Mouse (Mus musculus): ENCODE results near the gene Lrrc4. TPM values are rescaled to one million over a fixed set of nuclear protein-coding genes. Genes with fewer than 3 reads are reported as not detected.
A peak's percentile ranks its signal among the peaks of the same experiment; 100 is the strongest.

The Lrrc4 gene
- polyA plus RNA-seq, 1 experiment from 2014 or later = 0.16 TPM

DNA sequence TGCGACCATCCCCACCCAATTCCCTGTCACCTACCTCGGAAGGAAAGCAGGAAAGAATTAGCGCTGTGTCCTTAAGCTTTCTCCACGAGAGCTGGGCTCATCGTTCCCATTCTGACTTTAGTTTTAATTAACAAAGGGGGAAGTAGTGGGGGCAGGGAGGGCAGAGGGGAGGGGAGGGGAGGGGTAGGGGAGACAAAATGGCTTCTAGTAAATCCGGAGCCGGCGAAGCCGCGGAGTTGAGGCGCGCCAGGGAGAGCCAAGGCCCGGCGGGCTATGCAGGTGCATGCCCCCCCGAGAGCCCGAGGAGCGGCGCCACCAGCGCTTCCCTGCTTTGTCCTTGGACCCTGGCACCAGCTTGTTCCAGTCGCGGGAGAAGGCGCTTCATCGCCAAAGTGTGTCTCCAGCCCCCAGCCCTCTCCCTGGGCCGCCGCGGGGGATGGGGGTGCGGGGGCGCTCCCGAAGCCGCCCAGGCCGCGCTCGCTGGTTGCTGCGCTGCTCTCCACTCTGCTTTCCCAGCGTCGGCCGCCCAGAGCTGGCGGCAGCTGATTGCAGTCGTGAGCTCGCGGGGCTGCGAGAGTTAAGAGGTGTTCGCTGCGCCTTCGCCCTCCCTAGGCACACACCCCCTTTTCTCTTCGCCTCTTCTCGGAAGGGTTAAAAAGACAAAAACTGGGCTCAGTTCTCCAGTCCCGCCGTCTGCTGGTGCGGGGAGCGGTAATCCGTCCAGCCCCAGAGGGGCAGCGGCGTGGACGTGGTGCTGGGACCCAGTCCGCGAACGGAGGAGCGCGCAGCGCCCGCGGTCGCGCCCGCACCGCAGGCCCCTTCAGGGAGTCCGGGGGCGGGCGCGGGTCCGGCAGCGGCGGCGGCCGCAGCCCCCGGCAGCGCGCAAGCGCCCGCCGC is 555 bp upstream of the Lrrc4 start:
- peak overlapping the region; percentile 72 for H3K27ac ChIP-seq
- H3K4me1 ChIP-seq = peaks cover 30% of the 10 kb centered on the region
- no peaks in the 10 kb centered on the region for H3K9me3 ChIP-seq (replicated peaks)
- peaks cover 9% of the 10 kb centered on the region for H3K36me3 ChIP-seq
- H3K27me3 ChIP-seq (ENCODE audit: low read depth, poor library complexity, severe bottlenecking) = peaks cover 70% of the 10 kb centered on the region
- H3K4me3 ChIP-seq = peak overlapping the region; percentile 72
- DNase-seq (ENCODE audit: low spot score) = peak; percentile 69
- under 1% methylated on average over 82 of the region's 82 CpGs for WGBS

DNA sequence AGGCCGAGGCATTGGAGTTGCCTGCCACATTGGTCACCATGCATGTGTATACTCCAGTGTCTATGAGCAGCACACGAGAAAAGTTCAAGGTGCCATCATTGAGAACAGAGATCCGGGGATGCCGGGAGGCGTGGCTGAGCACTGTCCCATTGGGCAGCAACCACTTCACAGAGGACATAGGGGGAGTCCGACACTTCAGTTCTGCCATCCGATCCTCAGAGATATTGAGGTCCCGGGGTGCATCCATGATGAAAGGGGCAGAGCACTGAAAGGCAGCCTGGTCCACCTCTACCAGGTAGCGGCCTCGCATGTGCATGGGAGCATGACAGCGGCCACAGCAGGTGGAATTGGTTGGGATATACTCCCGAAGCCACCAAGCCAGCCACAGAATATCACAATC is 1.2 kb downstream of the Lrrc4 start:
- peaks cover 30% of the 10 kb centered on the region for H3K4me1 ChIP-seq
- no peaks in the 10 kb centered on the region for H3K9me3 ChIP-seq (replicated peaks)
- no peak overlapping the region for H3K4me3 ChIP-seq
- peaks cover 64% of the 10 kb centered on the region for H3K27me3 ChIP-seq (ENCODE audit: low read depth, poor library complexity, severe bottlenecking)
- no peak for DNase-seq (ENCODE audit: low spot score)
- 94% methylated on average over 12 of the region's 12 CpGs for WGBS
- peaks cover 9% of the 10 kb centered on the region for H3K36me3 ChIP-seq
- no peak overlapping the region for H3K27ac ChIP-seq

DNA sequence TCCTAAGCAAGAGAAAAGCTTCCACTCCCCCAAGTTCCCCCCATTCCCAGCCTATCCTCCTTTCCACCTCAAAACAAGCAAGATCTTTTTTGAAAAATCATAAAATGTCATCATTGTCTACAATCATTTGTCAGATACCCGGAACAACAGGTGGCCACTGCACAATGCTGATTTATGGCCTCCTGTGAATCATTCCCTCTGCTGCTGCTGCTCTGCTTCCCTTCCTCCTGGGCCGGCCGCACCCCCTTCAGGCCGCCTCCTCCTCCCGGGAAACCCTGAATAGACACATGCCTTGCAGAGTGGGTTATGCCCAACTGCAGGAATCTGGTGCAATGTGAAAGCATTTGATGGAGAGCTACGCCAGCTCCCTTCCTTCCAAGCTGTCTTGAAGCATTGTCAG is 3.0 kb downstream of the Lrrc4 start:
- Histone ChIP-seq H3K36me3 (peaks cover 9% of the 10 kb centered on the region), H3K9me3 (replicated peaks) (no peaks in the 10 kb centered on the region), H3K4me3 (no peak overlapping the region), H3K27ac (no peak overlapping the region), H3K27me3 (ENCODE audit: low read depth, poor library complexity, severe bottlenecking) (peaks cover 48% of the 10 kb centered on the region), H3K4me1 (peaks cover 25% of the 10 kb centered on the region)
- no peak for DNase-seq (ENCODE audit: low spot score)
- WGBS = 44% methylated on average over 6 of the region's 6 CpGs

DNA sequence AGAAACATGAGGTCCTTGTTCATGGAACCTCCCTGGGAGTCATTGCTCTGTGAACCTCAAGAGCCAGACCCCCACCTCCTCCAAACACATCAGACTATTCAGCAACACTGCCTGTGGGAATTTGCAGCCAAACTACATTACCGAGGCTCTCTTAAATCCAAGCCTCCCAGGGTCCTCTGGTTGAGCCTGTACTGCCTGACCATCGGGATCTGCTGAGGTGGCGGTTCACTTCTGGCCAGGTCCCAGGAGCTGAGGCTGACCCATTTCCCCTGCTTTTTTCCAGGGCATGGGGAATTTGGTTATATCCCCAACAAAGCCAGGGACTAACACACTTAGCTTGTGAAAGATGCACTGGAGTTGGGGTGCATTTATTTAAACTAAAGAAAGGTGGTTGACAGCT is 4.0 kb downstream of the Lrrc4 start:
- Histone ChIP-seq H3K4me1 (peaks cover 15% of the 10 kb centered on the region), H3K4me3 (no peak overlapping the region), H3K36me3 (peaks cover 9% of the 10 kb centered on the region), H3K9me3 (replicated peaks) (no peaks in the 10 kb centered on the region), H3K27me3 (ENCODE audit: low read depth, poor library complexity, severe bottlenecking) (peaks cover 38% of the 10 kb centered on the region), H3K27ac (no peak overlapping the region)
- whole genome bisulfite sequencing = 51% methylated on average over 3 of the region's 3 CpGs
- DNase-seq (ENCODE audit: low spot score) = no peak

DNA sequence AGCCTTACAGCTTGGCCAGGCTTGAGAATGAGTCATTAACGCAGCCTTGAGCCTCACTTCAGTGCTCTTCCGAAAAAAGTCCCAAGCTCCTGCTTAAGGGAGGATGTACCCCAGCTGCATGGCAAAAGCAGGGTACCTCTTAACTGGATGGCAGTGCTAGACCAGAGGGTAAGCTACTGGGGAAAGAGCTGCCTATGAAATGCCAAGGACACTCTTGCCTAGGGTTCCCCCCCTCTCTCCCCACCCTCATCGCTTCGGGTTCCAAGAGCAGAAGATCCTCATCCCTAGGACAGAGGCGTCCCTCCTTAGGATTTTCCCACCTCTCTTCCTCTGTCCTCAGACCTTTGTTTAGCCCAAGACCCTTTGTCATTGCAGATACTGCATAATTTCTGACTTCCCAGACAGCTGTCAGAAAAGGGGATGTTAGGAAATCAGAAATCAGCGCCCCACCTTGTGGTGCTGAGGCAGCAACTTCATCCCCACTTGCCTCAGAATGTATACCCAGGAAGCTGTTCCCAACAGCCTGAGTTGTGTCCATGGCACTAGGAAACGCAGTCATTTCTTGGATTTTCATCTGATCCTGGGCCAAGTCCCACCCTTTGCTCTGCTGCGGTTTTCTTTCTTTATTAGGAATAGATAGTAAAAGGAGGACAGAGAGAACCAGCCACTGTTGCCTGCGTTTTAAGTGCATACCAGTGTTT is 4.7 kb downstream of the Lrrc4 start:
- H3K36me3 ChIP-seq = peaks cover 9% of the 10 kb centered on the region
- H3K27ac ChIP-seq = no peak overlapping the region
- no peaks in the 10 kb centered on the region for H3K9me3 ChIP-seq (replicated peaks)
- H3K4me1 ChIP-seq = peaks cover 8% of the 10 kb centered on the region
- H3K4me3 ChIP-seq = no peak overlapping the region
- 76% methylated on average over 9 of the region's 9 CpGs for WGBS
- DNase-seq (ENCODE audit: low spot score) = no peak
- peaks cover 33% of the 10 kb centered on the region for H3K27me3 ChIP-seq (ENCODE audit: low read depth, poor library complexity, severe bottlenecking)

DNA sequence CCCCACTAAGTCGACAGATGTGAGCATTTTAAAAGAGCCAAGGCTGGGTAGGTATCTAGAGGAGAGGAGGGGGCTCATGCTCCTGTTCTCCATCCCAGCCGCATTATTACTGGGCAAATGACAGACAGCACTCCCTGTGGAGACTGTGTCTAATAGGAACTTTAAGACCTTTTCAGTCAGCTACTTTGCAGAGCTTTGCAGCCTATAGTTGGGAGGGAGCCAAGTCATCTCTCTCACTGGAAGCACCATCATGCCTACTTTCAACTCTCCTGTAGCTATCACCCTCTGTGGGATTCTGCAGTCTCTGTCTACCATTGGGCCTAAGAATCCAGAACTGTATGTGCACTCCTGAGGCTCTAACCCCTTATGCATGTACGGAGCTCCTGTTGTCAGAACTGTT is 5.7 kb downstream of the Lrrc4 start:
- 83% methylated on average over 3 of the region's 3 CpGs for WGBS
- H3K36me3 ChIP-seq = peaks cover 9% of the 10 kb centered on the region
- no peaks in the 10 kb centered on the region for H3K4me1 ChIP-seq
- H3K9me3 ChIP-seq (replicated peaks) = no peaks in the 10 kb centered on the region
- H3K4me3 ChIP-seq = no peak overlapping the region
- H3K27me3 ChIP-seq (ENCODE audit: low read depth, poor library complexity, severe bottlenecking) = peaks cover 23% of the 10 kb centered on the region
- H3K27ac ChIP-seq = no peak overlapping the region
- DNase-seq (ENCODE audit: low spot score) = no peak

DNA sequence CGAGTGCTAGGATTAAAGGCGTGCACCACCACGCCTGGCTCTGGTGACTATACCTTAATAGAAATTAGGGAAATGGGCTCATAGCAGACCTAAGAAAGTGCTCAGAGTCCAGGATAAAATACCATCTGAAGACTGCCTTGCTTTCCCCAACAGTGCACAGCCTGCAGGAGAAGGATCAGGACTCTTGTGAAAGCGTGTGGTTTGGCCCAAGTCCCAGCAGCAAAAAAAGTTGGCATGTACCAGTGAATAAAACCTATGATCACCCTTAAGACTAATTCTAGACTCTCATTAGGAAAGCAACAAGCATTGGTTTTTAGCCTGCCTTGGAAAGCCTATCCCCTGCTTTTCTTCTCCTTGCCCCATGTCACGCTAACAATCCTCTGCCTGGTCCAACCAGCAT is 7.7 kb downstream of the Lrrc4 start:
- H3K4me3 ChIP-seq = no peak overlapping the region
- H3K4me1 ChIP-seq = no peaks in the 10 kb centered on the region
- DNase-seq (ENCODE audit: low spot score) = no peak
- H3K27ac ChIP-seq = no peak overlapping the region
- H3K9me3 ChIP-seq (replicated peaks) = no peaks in the 10 kb centered on the region
- no peaks in the 10 kb centered on the region for H3K36me3 ChIP-seq
- 99% methylated on average over 5 of the region's 5 CpGs for WGBS
- H3K27me3 ChIP-seq (ENCODE audit: low read depth, poor library complexity, severe bottlenecking) = peaks cover 6% of the 10 kb centered on the region; the same call in 1 of the 2 replicates

DNA sequence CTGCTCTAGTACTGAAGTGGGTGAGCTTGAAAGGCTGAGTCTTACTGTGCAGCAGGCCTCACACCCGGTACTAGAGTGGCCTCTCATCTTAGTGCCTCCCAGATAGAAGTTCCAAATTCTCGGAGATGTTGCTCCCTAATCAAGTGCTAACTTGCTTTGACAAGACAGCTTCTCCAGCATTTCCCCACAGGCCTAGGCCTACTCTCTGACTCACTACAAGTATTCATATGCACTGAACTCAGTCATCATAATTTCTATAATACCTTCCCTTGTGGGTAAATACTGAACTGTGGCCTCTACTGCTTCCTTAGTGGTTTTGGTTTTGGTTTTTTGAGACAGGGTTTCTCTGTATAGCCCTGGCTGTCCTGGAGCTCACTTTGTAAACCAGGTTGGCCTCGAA is 8.2 kb downstream of the Lrrc4 start:
- WGBS = 87% methylated on average over 3 of the region's 3 CpGs
- no peaks in the 10 kb centered on the region for H3K36me3 ChIP-seq
- no peak for DNase-seq (ENCODE audit: low spot score)

DNA sequence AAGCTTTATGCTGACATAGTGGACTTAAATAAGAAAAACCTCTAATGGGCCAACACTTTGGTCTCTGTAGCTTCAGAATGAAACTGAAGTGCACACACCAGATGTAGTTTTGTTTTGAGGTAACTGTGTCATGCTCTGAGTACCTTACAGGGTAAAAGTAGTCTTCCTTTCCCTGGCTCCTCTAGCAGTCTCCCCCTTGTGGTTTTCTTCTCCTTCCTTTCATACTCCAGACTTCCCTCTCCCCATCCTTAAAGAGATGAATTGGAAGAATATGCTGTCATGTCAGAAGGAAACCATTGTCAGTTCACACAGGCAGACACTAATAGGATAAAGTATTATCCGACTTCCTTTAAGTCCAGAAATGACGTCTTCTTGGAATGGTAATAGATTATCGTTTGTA is 9.3 kb downstream of the Lrrc4 start:
- Histone ChIP-seq H3K4me3 (no peak overlapping the region), H3K27ac (no peak overlapping the region), H3K27me3 (ENCODE audit: low read depth, poor library complexity, severe bottlenecking) (no peaks in the 10 kb centered on the region), H3K4me1 (no peaks in the 10 kb centered on the region), H3K36me3 (no peaks in the 10 kb centered on the region), H3K9me3 (replicated peaks) (no peaks in the 10 kb centered on the region)
- DNase-seq (ENCODE audit: low spot score) = no peak
- 91% methylated on average over 3 of the region's 3 CpGs for WGBS

More for the DNA sequence above, 8.2 kb downstream of the Lrrc4 start:
- no peak overlapping the region for H3K27ac ChIP-seq
- no peaks in the 10 kb centered on the region for H3K4me1 ChIP-seq
- H3K4me3 ChIP-seq = no peak overlapping the region
- no peaks in the 10 kb centered on the region for H3K9me3 ChIP-seq (replicated peaks)
- H3K27me3 ChIP-seq (ENCODE audit: low read depth, poor library complexity, severe bottlenecking) = 0 out of 2 replicates have a peak, but pooled peaks cover 2% of the 10 kb centered on the region

DNA sequence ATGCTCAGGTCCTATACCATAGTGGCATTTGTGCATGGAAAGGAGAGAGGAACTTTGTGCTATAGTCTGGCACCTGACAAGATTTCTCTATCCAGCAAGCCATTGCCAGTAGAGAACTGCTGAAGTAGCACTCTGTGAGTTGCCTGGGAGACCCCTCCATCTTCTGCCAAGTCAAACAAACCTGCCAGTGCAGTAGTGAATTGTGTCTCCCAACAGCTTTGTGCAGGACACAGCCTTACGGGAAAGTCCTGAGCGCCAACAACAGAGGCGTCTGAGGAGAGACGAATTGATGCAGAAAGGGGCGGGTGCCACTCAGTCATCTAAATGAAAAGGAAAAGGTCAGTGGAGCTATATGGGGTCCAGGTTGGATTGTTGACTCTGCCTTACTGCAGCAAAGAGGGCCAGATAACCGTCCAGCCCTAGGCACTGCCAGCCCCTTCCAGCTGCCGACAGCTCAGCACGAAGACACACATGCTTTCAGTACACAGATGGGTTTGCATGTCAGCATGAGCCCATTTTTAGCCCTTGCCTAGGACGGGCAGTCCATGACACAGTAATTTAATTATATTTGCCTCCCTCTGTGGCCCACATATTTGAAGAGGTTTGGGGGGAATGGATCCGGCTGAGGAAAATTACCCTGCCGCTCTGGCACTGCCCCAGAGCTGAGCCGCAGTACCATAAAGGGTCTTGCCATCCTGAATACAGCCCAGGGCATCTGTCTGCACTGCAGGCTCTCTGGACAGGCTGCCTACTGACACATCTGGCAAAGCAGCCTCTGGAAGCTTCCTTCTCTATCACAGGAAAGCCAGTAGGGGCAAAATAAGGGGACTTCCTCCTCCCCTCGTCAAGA is 11.8 kb downstream of the Lrrc4 start:
- H3K36me3 ChIP-seq = no peaks in the 10 kb centered on the region
- H3K27ac ChIP-seq = no peak overlapping the region
- H3K4me1 ChIP-seq = no peaks in the 10 kb centered on the region
- H3K4me3 ChIP-seq = no peak overlapping the region
- 86% methylated on average over 13 of the region's 13 CpGs for WGBS
- H3K9me3 ChIP-seq (replicated peaks) = no peaks in the 10 kb centered on the region
- no peak for DNase-seq (ENCODE audit: low spot score)
- H3K27me3 ChIP-seq (ENCODE audit: low read depth, poor library complexity, severe bottlenecking) = no peaks in the 10 kb centered on the region

DNA sequence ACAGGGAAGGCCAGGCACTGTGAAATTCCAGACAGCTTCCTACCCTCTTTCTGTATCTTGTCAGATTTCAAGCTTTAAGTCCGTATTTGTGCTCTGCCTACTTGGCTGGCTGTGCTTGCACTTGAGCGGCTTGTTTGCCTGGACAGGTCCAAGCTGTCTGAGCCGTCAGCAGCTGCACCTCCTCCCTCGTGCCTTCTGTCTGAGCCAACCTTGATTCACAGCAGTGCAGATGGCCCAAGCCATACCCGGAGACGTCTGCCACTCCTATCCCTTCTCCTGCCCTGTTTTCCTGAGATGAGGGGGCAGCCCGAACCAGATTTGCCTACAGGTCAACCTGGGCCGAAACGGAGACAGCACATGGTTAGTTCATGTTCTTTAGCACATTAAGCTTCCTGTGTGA is 14.5 kb downstream of the Lrrc4 start:
- 79% methylated on average over 9 of the region's 9 CpGs for WGBS
- H3K27ac ChIP-seq = no peak overlapping the region
- H3K4me3 ChIP-seq = no peak overlapping the region
- H3K4me1 ChIP-seq = no peaks in the 10 kb centered on the region
- DNase-seq (ENCODE audit: low spot score) = no peak
- no peaks in the 10 kb centered on the region for H3K27me3 ChIP-seq (ENCODE audit: low read depth, poor library complexity, severe bottlenecking)
- no peaks in the 10 kb centered on the region for H3K9me3 ChIP-seq (replicated peaks)
- no peaks in the 10 kb centered on the region for H3K36me3 ChIP-seq

DNA sequence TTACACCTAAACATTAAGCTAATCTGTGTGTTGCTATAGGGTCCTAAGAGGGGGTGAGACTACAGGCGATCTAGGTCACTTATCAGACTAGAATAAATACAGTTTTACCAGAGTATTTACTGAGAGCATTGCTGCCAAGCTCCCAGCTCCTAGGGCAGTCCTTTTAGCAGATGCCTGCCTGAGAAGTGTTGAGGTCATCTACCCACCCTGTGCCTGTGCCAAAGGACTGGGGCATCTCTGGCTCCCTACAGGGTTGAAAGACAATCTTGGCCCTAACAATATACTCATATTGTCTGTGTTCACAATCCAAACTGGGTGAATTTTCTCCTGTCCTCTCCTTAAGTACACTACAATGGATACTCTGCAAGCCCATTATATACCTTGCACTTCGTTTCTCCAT is 16.7 kb downstream of the Lrrc4 start:
- H3K4me3 ChIP-seq = no peak overlapping the region
- H3K27me3 ChIP-seq (ENCODE audit: low read depth, poor library complexity, severe bottlenecking) = no peaks in the 10 kb centered on the region
- no peaks in the 10 kb centered on the region for H3K9me3 ChIP-seq (replicated peaks)
- H3K36me3 ChIP-seq = no peaks in the 10 kb centered on the region
- no peak for DNase-seq (ENCODE audit: low spot score)
- H3K27ac ChIP-seq = no peak overlapping the region
- H3K4me1 ChIP-seq = no peaks in the 10 kb centered on the region
- WGBS = 89% methylated on average over 2 of the region's 2 CpGs
